Mouse (Mus musculus) forebrain, embryonic 10.5 days (tissue): ENCODE results near the gene Aoc3. TPM values are rescaled to one million over a fixed set of nuclear protein-coding genes. Genes with fewer than 3 reads are reported as not detected.

ENCODE experiments used
- DNase-seq: peaks from one replicate; pipeline ENCODE4 v3.0.0-alpha.2; 2017; ENCODE audit warnings: low spot score; ENCODE audit errors: extremely low spot score
- H3K27ac ChIP-seq: fragments of 300-500 bp; sonication (generic); 2 replicates; pipeline ENCODE4 v1.5.1; 2016; ENCODE audit warnings: mild to moderate bottlenecking
- H3K27me3 ChIP-seq: fragments of 300-500 bp; sonication (generic); 2 replicates; pipeline ENCODE4 v1.6.1; 2016; ENCODE audit warnings: mild to moderate bottlenecking; ENCODE audit not compliant: poor library complexity, severe bottlenecking
- H3K36me3 ChIP-seq: fragments of 300-500 bp; sonication (generic); replicated peaks from 2 replicates; pipeline ENCODE4 v1.6.1; 2016; ENCODE audit warnings: mild to moderate bottlenecking, moderate library complexity
- H3K4me1 ChIP-seq: fragments of 300-500 bp; sonication (generic); 2 replicates; pipeline ENCODE4 v1.6.1; 2016
- H3K4me3 ChIP-seq: fragments of 300-500 bp; sonication (generic); 2 replicates; pipeline ENCODE4 v1.5.1; 2016; ENCODE audit warnings: mild to moderate bottlenecking, moderate library complexity
- H3K9me3 ChIP-seq: fragments of 300-500 bp; sonication (generic); 2 replicates; pipeline ENCODE4 v1.6.1; 2016; ENCODE audit warnings: mild to moderate bottlenecking, moderate library complexity
- WGBS: fragments of 180-500 bp; shearing (Covaris S2); methylation state at CpG from one replicate; pipeline ENCODE4 v1.1.7; 2016; 5-methylcytosine and 5-hydroxymethylcytosine counted together
- polyA plus RNA-seq: library from polyadenylated mRNA; unstranded; fragments of >200 nt; fragmentation: Nextera tagmentation; extraction: Ambion mirVana; gene quantifications from 2 replicates; pipeline ENCODE4 v1.2.1, GENCODE M21; 2016

The Aoc3 gene
- polyA plus RNA-seq, 1 experiment from 2014 or later, result not detected

GRCm38 (mm10) chr11:101332537-101332936 is 2.1 kb downstream of the Aoc3 start:
- peaks cover 28% of the 10 kb centered on the region for H3K4me1 ChIP-seq
- H3K36me3 ChIP-seq, result peaks cover 8% of the 10 kb centered on the region
- no peak overlapping the region for H3K4me3 ChIP-seq
- no peaks in the 10 kb centered on the region for H3K27me3 ChIP-seq
- no peak for DNase-seq
- WGBS, result 96% methylated on average over 3 of the region's 3 CpGs
- no peak overlapping the region for H3K27ac ChIP-seq
- H3K9me3 ChIP-seq, result no peaks in the 10 kb centered on the region

GRCm38 (mm10) chr11:101334023-101334422 is 3.6 kb downstream of the Aoc3 start:
- Histone ChIP-seq H3K4me1 (peaks cover 42% of the 10 kb centered on the region), H3K9me3 (no peaks in the 10 kb centered on the region), H3K36me3 (peaks cover 3% of the 10 kb centered on the region), H3K27me3 (no peaks in the 10 kb centered on the region), H3K4me3 (no peak overlapping the region), H3K27ac (peak overlapping the region; percentile 69)
- WGBS, result 25% methylated on average over 10 of the region's 10 CpGs
- DNase-seq, result no peak

GRCm38 (mm10) chr11:101334516-101334915 is 4.1 kb downstream of the Aoc3 start:
- Histone ChIP-seq H3K4me3 (no peak overlapping the region), H3K27me3 (no peaks in the 10 kb centered on the region), H3K4me1 (peaks cover 42% of the 10 kb centered on the region), H3K27ac (peak overlapping the region; percentile 69), H3K36me3 (no peaks in the 10 kb centered on the region), H3K9me3 (no peaks in the 10 kb centered on the region)
- peak; percentile 51 for DNase-seq
- WGBS, result 5% methylated on average over 6 of the region's 6 CpGs

GRCm38 (mm10) chr11:101335685-101336084 is 5.3 kb downstream of the Aoc3 start:
- no peak for DNase-seq
- H3K4me3 ChIP-seq, result no peak overlapping the region
- no peaks in the 10 kb centered on the region for H3K27me3 ChIP-seq
- no peaks in the 10 kb centered on the region for H3K9me3 ChIP-seq
- no peaks in the 10 kb centered on the region for H3K36me3 ChIP-seq
- 85% methylated on average over 9 of the region's 9 CpGs for WGBS
- H3K4me1 ChIP-seq, result peaks cover 41% of the 10 kb centered on the region
- H3K27ac ChIP-seq, result no peak overlapping the region

- peak; percentile 63 for DNase-seq
- no peaks in the 10 kb centered on the region for H3K36me3 ChIP-seq
- H3K9me3 ChIP-seq, result no peaks in the 10 kb centered on the region
- H3K27ac ChIP-seq, result peak overlapping the region; percentile 74
- 3% methylated on average over 9 of the region's 9 CpGs for WGBS
- peaks cover 39% of the 10 kb centered on the region for H3K4me1 ChIP-seq
- H3K27me3 ChIP-seq, result no peaks in the 10 kb centered on the region
- peak overlapping the region; percentile 44 for H3K4me3 ChIP-seq
Measured at GRCm38 (mm10) chr11:101338123-101338760, 7.8 kb downstream of the Aoc3 start.

GRCm38 (mm10) chr11:101347083-101347775 is 16.8 kb downstream of the Aoc3 start:
- no peak for DNase-seq
- Histone ChIP-seq H3K4me3 (no peak overlapping the region), H3K27ac (no peak overlapping the region), H3K27me3 (no peaks in the 10 kb centered on the region), H3K9me3 (peaks cover 5% of the 10 kb centered on the region; the same call in 1 of the 2 replicates), H3K4me1 (peaks cover 7% of the 10 kb centered on the region; the same call in 1 of the 2 replicates), H3K36me3 (no peaks in the 10 kb centered on the region)
- WGBS, result 77% methylated on average over 10 of the region's 10 CpGs

GRCm38 (mm10) chr11:101348774-101349173 is 18.4 kb downstream of the Aoc3 start:
- H3K27me3 ChIP-seq, result no peaks in the 10 kb centered on the region
- DNase-seq, result no peak
- peaks cover 5% of the 10 kb centered on the region; the same call in 1 of the 2 replicates for H3K9me3 ChIP-seq
- 79% methylated on average over 7 of the region's 7 CpGs for WGBS
- H3K27ac ChIP-seq, result no peak overlapping the region
- H3K4me3 ChIP-seq, result no peak overlapping the region
- H3K36me3 ChIP-seq, result no peaks in the 10 kb centered on the region
- peaks cover 13% of the 10 kb centered on the region; the same call in 1 of the 2 replicates for H3K4me1 ChIP-seq

GRCm38 (mm10) chr11:101349216-101349615 is 18.8 kb downstream of the Aoc3 start:
- Histone ChIP-seq H3K27ac (no peak overlapping the region), H3K4me3 (no peak overlapping the region), H3K9me3 (peaks cover 5% of the 10 kb centered on the region; the same call in 1 of the 2 replicates), H3K36me3 (no peaks in the 10 kb centered on the region), H3K4me1 (peaks cover 13% of the 10 kb centered on the region; the same call in 1 of the 2 replicates), H3K27me3 (no peaks in the 10 kb centered on the region)
- DNase-seq, result no peak
- WGBS, result 90% methylated on average over 3 of the region's 3 CpGs

GRCm38 (mm10) chr11:101351100-101351720 is 20.8 kb downstream of the Aoc3 start:
- peaks cover 5% of the 10 kb centered on the region; the same call in 1 of the 2 replicates for H3K9me3 ChIP-seq
- no peaks in the 10 kb centered on the region for H3K27me3 ChIP-seq
- no peaks in the 10 kb centered on the region for H3K36me3 ChIP-seq
- peaks cover 13% of the 10 kb centered on the region; the same call in 1 of the 2 replicates for H3K4me1 ChIP-seq
- 65% methylated on average over 11 of the region's 11 CpGs for WGBS
- no peak overlapping the region for H3K27ac ChIP-seq
- no peak for DNase-seq
- no peak overlapping the region for H3K4me3 ChIP-seq

- Histone ChIP-seq H3K36me3 (no peaks in the 10 kb centered on the region), H3K27me3 (no peaks in the 10 kb centered on the region), H3K27ac (no peak overlapping the region), H3K4me1 (peaks cover 13% of the 10 kb centered on the region; the same call in 1 of the 2 replicates), H3K9me3 (peaks cover 5% of the 10 kb centered on the region; the same call in 1 of the 2 replicates), H3K4me3 (no peak overlapping the region)
- no peak for DNase-seq
- 79% methylated on average over 3 of the region's 3 CpGs for WGBS
Measured at GRCm38 (mm10) chr11:101351721-101352111, 21.3 kb downstream of the Aoc3 start.

- no peaks in the 10 kb centered on the region for H3K36me3 ChIP-seq
- peaks cover 13% of the 10 kb centered on the region; the same call in 1 of the 2 replicates for H3K4me1 ChIP-seq
- H3K27me3 ChIP-seq, result no peaks in the 10 kb centered on the region
- no peak overlapping the region for H3K4me3 ChIP-seq
- peaks cover 5% of the 10 kb centered on the region; the same call in 1 of the 2 replicates for H3K9me3 ChIP-seq
- WGBS, result 93% methylated on average over 12 of the region's 12 CpGs
- no peak overlapping the region for H3K27ac ChIP-seq
- DNase-seq, result no peak
Measured at GRCm38 (mm10) chr11:101353436-101353835, 23.0 kb downstream of the Aoc3 start.

GRCm38 (mm10) chr11:101354438-101355010 is 24.1 kb downstream of the Aoc3 start:
- 89% methylated on average over 5 of the region's 5 CpGs for WGBS
- no peak overlapping the region for H3K4me3 ChIP-seq
- H3K27me3 ChIP-seq, result no peaks in the 10 kb centered on the region
- no peak for DNase-seq
- peaks cover 11% of the 10 kb centered on the region; the same call in 1 of the 2 replicates for H3K4me1 ChIP-seq
- H3K27ac ChIP-seq, result no peak overlapping the region
- H3K36me3 ChIP-seq, result no peaks in the 10 kb centered on the region
- H3K9me3 ChIP-seq, result peaks cover 5% of the 10 kb centered on the region; the same call in 1 of the 2 replicates
